Mouse (Mus musculus) right cerebral cortex, postnatal 36 days (tissue): ENCODE data around the gene Hmgcs1.

Experiments used
- DNase-seq, 2 experiments: peaks; one replicate each; pipeline ENCODE4 v3.0.0; 2022; ENCODE audit warnings: low spot score in 2 of 2, mixed read lengths in 1 of 2

The Hmgcs1 gene

DNA sequence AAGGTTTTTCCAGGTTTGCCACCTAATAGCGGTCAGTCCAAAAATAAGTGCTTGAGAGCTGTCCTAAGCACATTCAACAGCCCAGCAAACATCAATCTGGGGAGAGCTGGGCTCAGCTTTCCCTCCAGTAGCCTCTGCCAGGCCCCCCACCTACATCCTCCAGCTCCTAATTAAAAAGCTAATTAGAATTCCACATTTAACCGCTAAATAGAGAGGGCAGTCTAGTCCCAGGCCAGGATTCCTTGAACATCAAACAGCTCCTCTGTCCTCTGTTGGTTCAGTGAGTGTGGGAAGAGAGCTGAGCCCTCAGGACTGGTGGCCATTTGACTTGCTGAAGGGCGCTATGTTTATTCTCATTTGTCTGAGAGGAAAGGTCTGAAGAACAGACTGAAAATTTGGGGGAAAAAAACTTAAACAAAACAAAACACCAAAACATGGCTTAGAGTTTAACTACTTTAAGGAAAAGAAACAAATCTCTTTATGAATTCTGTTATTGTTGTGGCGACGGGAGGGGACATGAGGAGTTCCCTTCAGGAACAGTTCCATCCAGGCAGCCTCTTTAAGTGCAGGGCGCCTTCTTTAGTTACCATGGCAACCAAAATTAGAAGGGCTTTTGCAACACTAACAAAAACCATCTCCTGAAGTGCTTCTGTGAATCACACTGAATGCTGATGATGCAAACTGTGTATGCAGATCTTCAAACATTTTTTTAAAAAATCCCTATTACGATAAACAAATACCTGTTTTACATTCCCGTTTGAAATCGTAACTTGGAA, 63.9 kb downstream of the Hmgcs1 start:
- no peak for DNase-seq

- DNase-seq: no peak
Observed at GRCm38 (mm10) chr13:119754635-119755020, 64.4 kb downstream of the Hmgcs1 start.

DNA sequence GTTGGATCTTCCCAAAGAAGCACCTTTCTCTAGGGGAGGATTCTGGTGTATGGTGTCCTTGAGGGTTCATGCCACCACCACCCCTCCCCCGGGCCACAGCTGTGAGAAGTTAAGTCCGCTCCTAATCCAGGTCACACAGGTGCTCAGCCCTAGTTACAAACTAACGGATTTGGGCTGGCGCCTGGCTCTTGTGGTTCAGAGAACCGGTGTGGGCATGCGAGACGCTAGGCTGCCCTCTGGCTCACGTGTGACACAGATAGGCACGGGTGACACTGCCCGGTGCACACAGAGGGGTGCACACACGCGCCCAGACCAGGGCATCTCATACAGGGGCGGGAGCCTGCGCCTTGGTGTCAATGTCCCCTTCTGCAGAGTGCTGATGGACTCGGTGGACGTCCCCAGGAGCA, 65.0 kb downstream of the Hmgcs1 start:
- peak in 1 of 2 experiments; percentile 22 for DNase-seq

GRCm38 (mm10) chr13:119755681-119756471, 65.7 kb downstream of the Hmgcs1 start, which contains the start of gene Nim1k:
Nim1k (minus strand) TSS chr13:119755882.
- peak; percentile 81 to 83 for DNase-seq

DNA sequence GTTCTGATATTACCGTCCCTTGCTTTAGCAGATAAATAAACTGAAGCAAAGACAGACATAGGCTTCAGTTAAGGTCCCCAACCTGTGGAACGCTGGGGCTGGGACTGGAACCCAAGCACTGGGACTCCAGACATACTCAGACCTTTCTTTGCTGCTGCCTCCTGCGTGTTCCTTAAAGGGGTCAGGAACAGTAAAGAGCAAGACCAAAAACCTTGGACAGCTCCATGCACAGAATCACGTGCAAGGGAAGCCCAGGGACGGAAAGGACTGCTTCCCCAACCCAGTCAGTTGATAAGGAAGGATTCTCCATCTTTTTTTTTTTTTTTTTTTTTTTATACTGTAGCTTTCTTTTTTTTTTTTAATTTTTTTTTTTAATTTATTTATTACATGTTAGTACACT, 66.7 kb downstream of the Hmgcs1 start:
- no peak for DNase-seq
